Mouse (Mus musculus) MEL (cell line): ENCODE data around the gene Tox2. TPM values are rescaled to one million over a fixed set of nuclear protein-coding genes. Genes with fewer than 3 reads are reported as not detected.

ENCODE experiments used
- DNase-seq: peaks from one replicate; pipeline ENCODE4 v3.0.0; 2011; ENCODE audit warnings: low read depth, low spot score
- H3K27ac ChIP-seq: 2 replicates; pipeline ENCODE4 v1.5.1; 2012; ENCODE audit warnings: low read depth, mild to moderate bottlenecking, control low read depth, low read length, moderate library complexity; ENCODE audit not compliant: control insufficient read depth
- H3K27me3 ChIP-seq, 2 experiments: fragments of 150-350 bp in 1 of 2; sonication (generic) in 1 of 2; 2 replicates each; pipeline ENCODE4 v1.6.1; 2012; ENCODE audit warnings: low read length in 2 of 2, mild to moderate bottlenecking in 2 of 2, improper control_type of control experiment in 1 of 2, moderate library complexity in 1 of 2; ENCODE audit not compliant: insufficient read depth in 2 of 2, control insufficient read depth in 1 of 2
- H3K36me3 ChIP-seq, 2 experiments: 2 replicates each; pipeline ENCODE4 v1.6.1; 2012 to 2014; ENCODE audit warnings: low read length in 2 of 2, improper control_type of control experiment in 1 of 2, inconsistent platforms in 1 of 2, mild to moderate bottlenecking in 1 of 2; ENCODE audit not compliant: insufficient read depth in 2 of 2, control insufficient read depth in 1 of 2
- H3K4me1 ChIP-seq, 2 experiments: fragments of 150-350 bp in 1 of 2; sonication (generic) in 1 of 2; 2 replicates each; pipeline ENCODE4 v1.6.1; 2012; ENCODE audit warnings: low read length in 2 of 2, improper control_type of control experiment in 1 of 2, mild to moderate bottlenecking in 1 of 2; ENCODE audit not compliant: insufficient read depth in 2 of 2, control insufficient read depth in 1 of 2
- H3K4me3 ChIP-seq, 2 experiments: fragments of 150-350 bp in 1 of 2; sonication (generic) in 1 of 2; 2 replicates each; pipeline ENCODE4 v1.5.1; 2012; ENCODE audit warnings: low read depth in 2 of 2, low read length in 2 of 2, mild to moderate bottlenecking in 2 of 2, moderate library complexity in 2 of 2, control low read depth in 1 of 2, improper control_type of control experiment in 1 of 2; ENCODE audit not compliant: control insufficient read depth in 1 of 2, insufficient read depth in 1 of 2
- H3K79me2 ChIP-seq: 2 replicates; pipeline ENCODE4 v1.6.1; 2012; ENCODE audit warnings: mild to moderate bottlenecking, low read length, moderate library complexity; ENCODE audit not compliant: control insufficient read depth, poor library complexity, insufficient read depth
- H3K9ac ChIP-seq: 2 replicates; pipeline ENCODE4 v1.6.1; 2012; ENCODE audit warnings: low read depth, mild to moderate bottlenecking, control low read depth, low read length, moderate library complexity; ENCODE audit not compliant: control insufficient read depth, poor library complexity, severe bottlenecking
- H3K9me3 ChIP-seq: fragments of 150-350 bp; sonication (generic); replicated peaks from 2 replicates; pipeline ENCODE4 v1.6.1; 2012; ENCODE audit warnings: mild to moderate bottlenecking, low read length, improper control_type of control experiment, moderate library complexity; ENCODE audit not compliant: insufficient read depth
- BHLHE40 ChIP-seq: IDR thresholded peaks from 2 replicates; pipeline ENCODE4 v1.6.1; 2012; ENCODE audit warnings: low read depth, mild to moderate bottlenecking, inconsistent platforms, low read length, improper control_type of control experiment, borderline replicate concordance
- CHD1 ChIP-seq: IDR thresholded peaks from 2 replicates; pipeline ENCODE4 v1.6.1; 2012; ENCODE audit warnings: low read depth, mild to moderate bottlenecking, inconsistent platforms, low read length, improper control_type of control experiment
- CHD2 ChIP-seq: IDR thresholded peaks from 2 replicates; pipeline ENCODE4 v1.6.1; 2011; ENCODE audit warnings: low read length, improper control_type of control experiment
- E2F4 ChIP-seq: IDR thresholded peaks from 2 replicates; pipeline ENCODE4 v1.6.1; 2011; ENCODE audit warnings: low read depth, low read length, improper control_type of control experiment, borderline replicate concordance
- ELF1 ChIP-seq: IDR thresholded peaks from 2 replicates; pipeline ENCODE4 v1.6.1; 2014; ENCODE audit warnings: low read depth, mild to moderate bottlenecking, inconsistent platforms, low read length, improper control_type of control experiment, moderate library complexity
- EP300 ChIP-seq, 2 experiments: IDR thresholded peaks; 2 replicates each; pipeline ENCODE4 v1.6.1; 2011; ENCODE audit warnings: improper control_type of control experiment in 2 of 2, low read length in 2 of 2, low read depth in 1 of 2, mild to moderate bottlenecking in 1 of 2
- ETS1 ChIP-seq: IDR thresholded peaks from 2 replicates; pipeline ENCODE4 v1.6.1; 2012; ENCODE audit warnings: low read depth, mild to moderate bottlenecking, inconsistent platforms, low read length, improper control_type of control experiment, moderate library complexity
- GABPA ChIP-seq: IDR thresholded peaks from 2 replicates; pipeline ENCODE4 v1.6.1; 2012; ENCODE audit warnings: low read depth, mild to moderate bottlenecking, inconsistent platforms, low read length, improper control_type of control experiment, moderate library complexity
- GATA1 ChIP-seq: IDR thresholded peaks from 2 replicates; pipeline ENCODE4 v1.6.1; 2011; ENCODE audit warnings: low read depth, low read length, improper control_type of control experiment
- HCFC1 ChIP-seq: IDR thresholded peaks from 2 replicates; pipeline ENCODE4 v1.6.1; 2012; ENCODE audit warnings: low read depth, mild to moderate bottlenecking, inconsistent platforms, low read length, improper control_type of control experiment, moderate library complexity
- JUND ChIP-seq: IDR thresholded peaks from 2 replicates; pipeline ENCODE4 v1.6.1; 2011; ENCODE audit warnings: low read depth, mild to moderate bottlenecking, improper control_type of control experiment, low read length
- KAT2A ChIP-seq: conservative IDR thresholded peaks from 2 replicates; pipeline ENCODE4 v1.6.1; 2012; ENCODE audit warnings: low read depth, low read length, improper control_type of control experiment, inconsistent platforms
- MAFK ChIP-seq: IDR thresholded peaks from 2 replicates; pipeline ENCODE4 v1.6.1; 2011; ENCODE audit warnings: low read depth, mild to moderate bottlenecking, low read length, improper control_type of control experiment, borderline replicate concordance
- MAX ChIP-seq: IDR thresholded peaks from 2 replicates; pipeline ENCODE4 v1.6.1; 2011; ENCODE audit warnings: low read length, improper control_type of control experiment
- MAZ ChIP-seq: IDR thresholded peaks from 2 replicates; pipeline ENCODE4 v1.6.1; 2012; ENCODE audit warnings: low read depth, mild to moderate bottlenecking, inconsistent platforms, low read length, improper control_type of control experiment
- MEF2A ChIP-seq: IDR thresholded peaks from 2 replicates; pipeline ENCODE4 v1.6.1; 2014; ENCODE audit warnings: low read depth, mild to moderate bottlenecking, inconsistent platforms, low read length, improper control_type of control experiment; ENCODE audit not compliant: poor library complexity, insufficient replicate concordance, severe bottlenecking; ENCODE audit errors: extremely low read depth
- MXI1 ChIP-seq: IDR thresholded peaks from 2 replicates; pipeline ENCODE4 v1.6.1; 2011; ENCODE audit warnings: mild to moderate bottlenecking, low read depth, low read length, improper control_type of control experiment
- MYB ChIP-seq: IDR thresholded peaks from 2 replicates; pipeline ENCODE4 v1.6.1; 2011; ENCODE audit warnings: mild to moderate bottlenecking, low read depth, low read length, improper control_type of control experiment
- MYC ChIP-seq: IDR thresholded peaks from 2 replicates; pipeline ENCODE4 v1.6.1; 2011; ENCODE audit warnings: low read depth, mild to moderate bottlenecking, low read length, improper control_type of control experiment, moderate library complexity
- NELFE ChIP-seq: IDR thresholded peaks from 2 replicates; pipeline ENCODE4 v1.6.1; 2011; ENCODE audit warnings: low read depth, low read length, improper control_type of control experiment
- NRF1 ChIP-seq: IDR thresholded peaks from 2 replicates; pipeline ENCODE4 v1.6.1; 2014; ENCODE audit warnings: low read depth, mild to moderate bottlenecking, inconsistent platforms, low read length, improper control_type of control experiment, moderate library complexity; ENCODE audit not compliant: poor library complexity, insufficient read depth, severe bottlenecking
- POLR2AphosphoS2 ChIP-seq: IDR thresholded peaks from 2 replicates; pipeline ENCODE4 v1.6.1; 2011; ENCODE audit warnings: low read length, improper control_type of control experiment
- POLR2AphosphoS5 ChIP-seq: IDR thresholded peaks from 2 replicates; pipeline ENCODE4 v1.6.1; 2012; ENCODE audit warnings: low read depth, borderline replicate concordance, mild to moderate bottlenecking, inconsistent platforms, low read length, moderate library complexity, mixed read lengths
- RAD21 ChIP-seq: IDR thresholded peaks from 2 replicates; pipeline ENCODE4 v1.6.1; 2011; ENCODE audit warnings: mild to moderate bottlenecking, low read depth, low read length, improper control_type of control experiment
- RCOR1 ChIP-seq: IDR thresholded peaks from 2 replicates; pipeline ENCODE4 v1.6.1; 2012; ENCODE audit warnings: low read depth, mild to moderate bottlenecking, inconsistent platforms, low read length, improper control_type of control experiment
- SIN3A ChIP-seq: IDR thresholded peaks from 2 replicates; pipeline ENCODE4 v1.6.1; 2012; ENCODE audit warnings: low read length, improper control_type of control experiment, inconsistent platforms
- SMC3 ChIP-seq: IDR thresholded peaks from 2 replicates; pipeline ENCODE4 v1.6.1; 2011; ENCODE audit warnings: low read depth, low read length, improper control_type of control experiment
- TBP ChIP-seq: IDR thresholded peaks from 2 replicates; pipeline ENCODE4 v1.8.0; 2011; ENCODE audit warnings: low read depth, low read length, improper control_type of control experiment
- TCF12 ChIP-seq: IDR thresholded peaks from 2 replicates; pipeline ENCODE4 v1.6.1; 2014; ENCODE audit warnings: low read depth, mild to moderate bottlenecking, inconsistent platforms, low read length, improper control_type of control experiment, moderate library complexity
- UBTF ChIP-seq: IDR thresholded peaks from 2 replicates; pipeline ENCODE4 v1.6.1; 2012; ENCODE audit warnings: low read depth, mild to moderate bottlenecking, inconsistent platforms, low read length, improper control_type of control experiment, moderate library complexity, borderline replicate concordance; ENCODE audit not compliant: insufficient read depth
- USF1 ChIP-seq: IDR thresholded peaks from 2 replicates; pipeline ENCODE4 v1.6.1; 2014; ENCODE audit warnings: low read depth, mild to moderate bottlenecking, inconsistent platforms, low read length, improper control_type of control experiment, moderate library complexity
- USF2 ChIP-seq, 2 experiments: IDR thresholded peaks; 2 replicates each; pipeline ENCODE4 v1.6.1; 2011 to 2012; ENCODE audit warnings: improper control_type of control experiment in 2 of 2, low read length in 2 of 2, borderline replicate concordance in 1 of 2, inconsistent platforms in 1 of 2, low read depth in 1 of 2, mild to moderate bottlenecking in 1 of 2; ENCODE audit not compliant: insufficient read depth in 1 of 2
- ZC3H11A ChIP-seq: IDR thresholded peaks from 2 replicates; pipeline ENCODE4 v1.6.1; 2012; ENCODE audit warnings: low read depth, mild to moderate bottlenecking, inconsistent platforms, low read length, improper control_type of control experiment
- ZMIZ1 ChIP-seq: IDR thresholded peaks from 2 replicates; pipeline ENCODE4 v1.6.1; 2012; ENCODE audit warnings: low read depth, mild to moderate bottlenecking, inconsistent platforms, low read length, improper control_type of control experiment, moderate library complexity
- ZNF384 ChIP-seq: IDR thresholded peaks from 2 replicates; pipeline ENCODE4 v1.6.1; 2012; ENCODE audit warnings: low read depth, mild to moderate bottlenecking, inconsistent platforms, low read length, improper control_type of control experiment
- polyA plus RNA-seq, 2 experiments: library from polyadenylated mRNA; stranded (reverse) in 1 of 2; unstranded in 1 of 2; fragments of >175 nt in 1 of 2; fragments of >200 nt in 1 of 2; gene quantifications; 2 replicates each; pipeline versions ENCODE4 v1.2.1 to v1.2.4; 2012; ENCODE audit warnings: low replicate concordance in 2 of 2, low read depth in 1 of 2; ENCODE audit not compliant: insufficient read length in 2 of 2, insufficient read depth in 1 of 2, missing spikeins in 1 of 2
- total RNA-seq: library from RNA; depleted of rRNA; stranded (reverse); fragments of 300-350 nt; gene quantifications from 2 replicates; pipeline ENCODE4 v1.2.3, GENCODE M21; 2012

Gene Tox2
- total and polyA plus RNA-seq, 3 experiments = not detected

DNA sequence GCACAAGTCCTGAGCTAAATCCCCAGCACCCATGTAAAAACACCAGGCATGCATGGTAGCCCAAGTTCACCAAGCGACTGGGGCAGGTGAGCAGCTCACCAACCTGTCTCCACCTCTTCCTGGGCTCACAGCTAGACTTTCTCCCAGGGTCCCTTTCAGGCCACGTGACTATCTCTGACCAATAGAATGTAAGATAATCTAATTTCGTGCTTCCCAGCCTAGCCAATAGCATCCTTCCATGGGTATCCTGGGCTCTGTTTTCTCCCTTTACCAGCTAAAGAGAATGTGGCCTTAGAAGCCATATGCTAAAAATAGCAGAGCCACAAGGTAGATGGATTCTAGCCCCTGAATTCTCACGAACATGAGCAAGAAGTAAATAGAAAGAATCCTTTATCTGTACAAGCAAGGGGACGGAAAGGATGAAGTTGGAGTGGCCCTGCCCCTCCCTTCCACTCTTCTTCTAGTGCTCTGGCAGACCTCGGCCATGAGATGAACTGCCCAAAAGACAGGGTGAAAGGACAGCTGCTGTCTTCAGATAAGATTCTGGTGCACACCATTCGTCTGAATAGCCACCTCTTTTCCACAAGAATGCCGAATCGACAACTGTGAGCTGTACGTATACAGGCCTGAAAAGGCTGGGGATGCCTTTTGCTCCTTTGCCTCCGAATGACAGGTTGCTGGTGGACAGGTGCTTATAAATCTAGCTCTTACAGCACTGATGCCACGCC, 153.4 kb downstream of the Tox2 start:
- peaks cover 14 to 34% of the 10 kb centered on the region in 2 experiments for H3K4me1 ChIP-seq
- H3K4me3 ChIP-seq = peak overlapping the region; percentile 57 to 68
- TF ChIP-seq KAT2A (0 out of 2 replicates have a peak, but pooled peaks have one; percentile 39), ETS1 (no peak), E2F4 (no peak), RCOR1 (peak; percentile 9; the same call in 1 of the 2 replicates), POLR2AphosphoS5 (no peak), NRF1 (no peak), TBP (peak; percentile 85), USF2 (IDR thresholded peaks at IDR 0.05; ENCODE audit: borderline replicate concordance in 1 of 2, insufficient read depth in 1 of 2, low read depth in 1 of 2, low read length in 2 of 2) (peak; percentile 71 to 94), ZNF384 (no peak), GABPA (no peak), SMC3 (no peak), HCFC1 (peak; percentile 76), JUND (no peak), ZMIZ1 (peak; percentile 80), SIN3A (peak; percentile 66; the same call in 1 of the 2 replicates), USF1 (peak; percentile 99), GATA1 (no peak), ELF1 (peak; percentile 55; the same call in 1 of the 2 replicates), RAD21 (no peak), MEF2A (peak; percentile 45; the same call in 1 of the 2 replicates), BHLHE40 (peak; percentile 35; the same call in 1 of the 2 replicates), NELFE (peak; percentile 91), UBTF (no peak), CHD1 (no peak), MYC (peak; percentile 62; the same call in 1 of the 2 replicates), MYB (no peak), MAZ (0 out of 2 replicates have a peak, but pooled peaks have one; percentile 33), ZC3H11A (no peak), MAX (peak; percentile 98), EP300 (IDR thresholded peaks at IDR 0.05; ENCODE audit: low read depth in 1 of 2, low read length in 2 of 2) (no peak), POLR2AphosphoS2 (peak; percentile 73; the same call in 1 of the 2 replicates), MXI1 (peak; percentile 40; the same call in 1 of the 2 replicates), CHD2 (no peak), TCF12 (0 out of 2 replicates have a peak, but pooled peaks have one; percentile 32), MAFK (no peak)

More for the DNA sequence above, 153.4 kb downstream of the Tox2 start:
- no peaks in the 10 kb centered on the region for H3K27me3 ChIP-seq
- no peaks in the 10 kb centered on the region for H3K9me3 ChIP-seq
- H3K36me3 ChIP-seq = peaks cover 0 to 18% of the 10 kb centered on the region in 2 experiments; a peak in 2 of 4 replicates
- peak overlapping the region; percentile 65 for H3K9ac ChIP-seq
- peak; percentile 94 for DNase-seq
- H3K27ac ChIP-seq = peak overlapping the region; percentile 59; the same call in 1 of the 2 replicates
- H3K79me2 ChIP-seq = peaks cover 3% of the 10 kb centered on the region; the same call in 1 of the 2 replicates
